Mouse (Mus musculus) fibroblast of lung, adult 2 months (primary cell): ENCODE measurements at regions not wholly inside any gene's neighbourhood (a gene's known extent, or its start where the extent isn't known, plus 50 kb on each side); places are given as distances from the start of the nearest gene placed in this dataset.
A peak's percentile ranks its signal among the peaks of the same experiment; 100 is the strongest.

ENCODE experiments used
- DNase-seq: peaks from one replicate; pipeline ENCODE4 v3.0.0-alpha.2; 2011; ENCODE audit warnings: low read depth

GRCm38 (mm10) chr13:110991121-110991520, 263.7 kb upstream of the Actbl2 start:
- DNase-seq: no peak

DNA sequence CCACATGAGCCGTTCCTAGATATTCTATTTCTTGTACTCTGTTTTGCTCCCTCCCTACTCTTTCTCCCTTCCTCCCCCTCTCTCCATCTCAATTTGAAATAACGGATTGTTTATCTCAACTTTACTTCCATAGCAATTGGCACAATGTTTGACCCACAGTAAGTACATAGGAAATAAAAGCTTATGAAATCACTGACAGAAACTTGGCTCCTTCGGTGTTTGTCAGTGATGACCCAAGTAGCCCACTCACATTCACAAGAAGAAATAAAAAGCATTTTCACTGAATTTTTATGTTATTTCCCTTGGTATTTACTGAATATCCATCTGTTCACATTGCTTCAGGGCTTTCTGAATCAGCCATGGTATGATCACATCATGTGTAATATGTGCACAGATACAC, 260.2 kb upstream of the Actbl2 start:
- peak; percentile 11 for DNase-seq

DNA sequence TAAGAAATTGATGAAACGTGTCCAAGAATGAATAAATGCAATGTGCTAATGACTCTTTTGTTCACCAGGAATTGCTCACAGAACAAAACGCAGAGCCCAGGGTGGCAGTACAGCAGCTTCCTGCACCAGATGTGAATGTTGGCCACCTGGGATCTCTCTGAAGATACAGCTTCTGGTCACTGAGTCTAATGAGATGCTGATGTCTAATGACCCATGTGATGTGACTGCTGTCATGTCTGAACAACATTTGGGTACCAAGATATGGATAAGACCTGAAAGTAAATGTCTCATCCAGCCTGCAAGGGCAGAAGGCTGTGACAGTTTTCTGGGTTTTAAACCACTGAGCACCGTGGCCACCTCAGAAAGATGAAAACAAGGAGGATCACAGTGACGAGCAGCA, 252.1 kb upstream of the Actbl2 start:
- DNase-seq: no peak

DNA sequence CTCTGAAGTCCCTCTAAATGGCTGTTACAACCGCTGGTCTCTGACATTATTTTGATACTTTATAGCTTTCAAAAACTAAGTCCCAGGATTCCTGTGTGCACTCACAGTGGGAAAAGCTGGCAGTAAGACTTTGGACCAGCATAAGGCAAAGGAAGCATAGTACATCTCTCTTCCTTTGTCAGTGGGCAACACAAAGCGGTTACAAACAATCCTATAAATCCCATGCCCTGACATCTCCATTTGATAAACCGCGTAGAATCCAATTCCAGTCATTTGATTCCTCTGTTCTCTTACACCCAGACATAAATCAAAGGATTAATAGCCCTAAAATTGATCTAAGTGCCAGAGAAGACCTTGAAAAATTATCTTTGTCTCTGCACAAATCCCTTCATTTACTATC, 240.7 kb upstream of the Actbl2 start:
- no peak for DNase-seq

- no peak for DNase-seq
Measured at GRCm38 (mm10) chr13:111030111-111030510, 224.7 kb upstream of the Actbl2 start.

GRCm38 (mm10) chr13:111031633-111032032, 223.2 kb upstream of the Actbl2 start:
- no peak for DNase-seq

DNA sequence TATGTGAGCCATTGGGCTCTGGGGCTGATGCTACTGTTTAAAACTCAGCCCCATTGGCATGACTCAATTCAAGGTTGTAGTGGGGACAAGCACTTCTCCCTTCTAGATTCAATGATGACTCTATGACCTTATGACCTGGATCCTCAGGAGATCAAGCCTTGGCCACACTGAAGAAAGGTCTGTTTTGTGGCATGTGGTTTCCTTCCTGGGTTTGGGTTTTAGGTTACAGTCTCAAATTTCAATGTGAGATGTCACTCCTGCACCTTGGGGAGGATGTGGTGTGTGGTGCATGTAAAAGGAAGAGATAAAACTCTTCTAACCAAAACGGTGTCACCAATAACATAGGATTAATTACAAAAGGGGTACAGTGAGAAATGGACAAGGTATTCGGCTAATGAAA, 211.2 kb upstream of the Actbl2 start:
- DNase-seq: no peak

DNA sequence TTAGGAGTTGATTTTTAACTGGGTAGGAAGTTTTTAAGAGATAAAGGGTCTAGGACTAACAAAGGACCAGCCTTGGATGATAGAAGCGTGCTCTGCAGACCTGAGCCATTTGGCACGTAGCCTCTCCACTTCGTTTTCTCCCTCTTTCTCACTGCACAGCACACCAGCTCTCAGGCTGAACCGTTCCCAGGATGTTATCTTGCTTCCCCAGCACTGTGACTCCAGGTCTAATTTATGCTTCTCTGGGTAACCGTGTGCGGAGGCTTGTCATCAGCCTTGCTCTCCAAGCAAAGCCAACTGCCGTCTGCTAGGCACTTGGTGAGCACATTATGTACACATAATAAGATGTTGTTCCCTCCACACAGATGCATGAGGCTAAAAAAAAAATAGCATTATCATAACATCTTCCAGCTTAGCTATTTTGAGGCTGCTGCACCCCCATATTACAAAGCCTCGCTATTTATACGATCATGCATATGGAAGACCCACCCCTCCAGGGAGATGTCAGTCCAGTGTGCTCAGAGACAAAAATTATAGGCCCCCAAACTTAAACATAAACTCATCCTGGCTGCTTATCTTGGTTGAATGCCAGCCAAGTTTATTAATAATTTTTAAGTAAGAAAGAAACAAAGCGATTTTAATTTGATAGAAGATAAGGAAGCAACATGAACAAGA, 210.3 kb upstream of the Actbl2 start:
- DNase-seq: no peak

GRCm38 (mm10) chr13:111050097-111050496, 204.7 kb upstream of the Actbl2 start:
- DNase-seq: no peak

GRCm38 (mm10) chr13:111055817-111056216, 199.0 kb upstream of the Actbl2 start:
- no peak for DNase-seq

DNA sequence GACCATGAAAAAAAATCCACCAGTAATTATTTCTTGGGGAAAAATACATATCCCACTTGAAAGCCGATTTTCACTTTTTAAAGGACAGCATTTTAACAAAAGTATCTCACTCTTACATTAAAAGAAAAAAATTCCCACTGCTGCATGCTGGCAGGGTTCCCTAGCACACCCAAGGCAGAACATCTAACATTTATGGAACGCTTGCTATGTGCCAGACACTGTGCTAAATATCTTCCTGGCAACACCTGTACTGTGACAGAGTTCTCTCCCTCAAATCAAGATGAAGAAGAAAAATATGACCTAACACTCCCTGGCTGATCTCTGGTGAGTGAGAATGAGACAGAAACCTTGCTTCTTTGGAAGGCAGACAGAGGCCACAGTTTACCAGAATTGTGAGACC, 167.1 kb upstream of the Actbl2 start:
- no peak for DNase-seq

DNA sequence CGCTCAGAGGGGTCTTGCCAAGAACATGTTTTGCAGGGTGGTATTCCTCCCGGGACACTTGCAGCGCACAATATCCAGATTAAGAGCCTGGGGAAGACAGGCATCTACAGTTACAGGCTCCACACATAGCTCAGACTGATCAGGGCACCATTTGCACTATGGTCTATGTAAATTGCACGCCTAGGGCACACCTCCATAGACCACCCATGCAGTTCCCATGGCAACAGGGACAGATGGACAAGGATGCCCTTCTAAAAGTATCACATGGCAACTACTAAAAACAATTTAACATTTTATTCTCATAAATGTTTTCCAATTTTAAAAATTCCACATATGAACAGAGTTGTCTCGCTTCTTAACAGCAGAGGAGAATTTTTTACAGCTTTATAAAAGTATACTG, 158.7 kb upstream of the Actbl2 start:
- DNase-seq: no peak

DNA sequence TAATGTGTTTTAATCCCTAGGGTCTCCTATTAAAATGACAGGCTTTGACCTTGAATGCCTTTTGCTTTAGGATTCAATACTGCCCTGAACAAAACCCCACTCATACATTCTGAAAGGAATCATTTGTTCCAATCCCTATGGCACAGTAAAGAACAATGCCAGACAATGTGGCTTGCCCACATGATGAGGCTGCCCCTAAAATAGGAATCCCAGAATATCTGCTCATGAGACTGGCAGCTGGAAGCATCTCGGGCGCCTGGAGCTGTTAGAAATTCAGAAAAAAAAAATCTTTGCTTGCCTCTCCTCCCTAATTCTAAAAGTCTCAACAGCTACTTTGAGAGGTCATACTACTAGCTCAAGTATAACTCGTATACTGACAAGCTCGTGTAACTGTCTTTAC, 157.5 kb upstream of the Actbl2 start:
- DNase-seq: no peak

DNA sequence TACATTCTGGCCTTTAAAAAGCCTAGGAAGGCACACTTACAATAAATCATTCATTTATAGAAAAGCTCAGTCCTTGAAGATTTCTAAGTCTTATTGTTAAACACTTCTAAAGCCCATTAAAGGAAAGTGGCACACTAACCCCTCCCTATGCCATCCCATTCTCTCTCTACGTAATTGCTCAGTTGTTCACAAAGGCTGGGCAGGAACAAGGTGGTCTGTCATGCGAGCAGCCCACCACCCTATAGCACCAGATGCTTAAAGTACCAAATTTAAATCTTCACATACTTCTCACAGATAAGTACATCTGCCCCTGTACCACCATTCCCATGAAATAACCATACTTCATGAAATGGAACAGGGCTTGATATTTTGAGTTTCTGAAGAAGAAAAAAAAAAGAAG, 156.1 kb upstream of the Actbl2 start:
- DNase-seq: no peak

- no peak for DNase-seq
Measured at GRCm38 (mm10) chr13:111099252-111099651, 155.6 kb upstream of the Actbl2 start.

DNA sequence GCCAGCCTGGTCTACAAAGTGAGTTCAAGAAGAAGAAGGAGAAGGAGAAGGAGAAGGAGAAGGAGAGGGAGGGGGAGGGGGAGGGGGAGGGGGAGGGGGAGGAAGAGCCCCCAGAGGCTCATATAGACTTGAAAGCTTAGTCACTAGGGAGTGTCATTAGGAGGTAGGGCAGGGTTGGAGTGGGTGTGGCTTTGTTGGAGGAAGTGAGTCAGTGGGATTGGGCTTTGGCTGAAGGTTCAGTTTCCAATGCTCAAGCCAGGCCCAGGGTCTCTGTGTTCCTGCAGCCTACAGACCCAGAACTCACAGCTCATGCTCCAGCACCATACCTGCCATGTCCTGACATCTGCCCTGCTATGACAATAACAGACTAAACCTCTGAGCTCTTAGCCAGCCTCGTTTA, 154.4 kb upstream of the Actbl2 start:
- no peak for DNase-seq

- DNase-seq: no peak
Measured at GRCm38 (mm10) chr13:111104567-111105219, 150.1 kb upstream of the Actbl2 start.

- no peak for DNase-seq
Measured at GRCm38 (mm10) chr13:111131108-111131507, 123.7 kb upstream of the Actbl2 start.

- DNase-seq: no peak
Measured at GRCm38 (mm10) chr13:111136392-111136791, 118.4 kb upstream of the Actbl2 start.

GRCm38 (mm10) chr13:111142757-111143420, 111.9 kb upstream of the Actbl2 start:
- DNase-seq: no peak

DNA sequence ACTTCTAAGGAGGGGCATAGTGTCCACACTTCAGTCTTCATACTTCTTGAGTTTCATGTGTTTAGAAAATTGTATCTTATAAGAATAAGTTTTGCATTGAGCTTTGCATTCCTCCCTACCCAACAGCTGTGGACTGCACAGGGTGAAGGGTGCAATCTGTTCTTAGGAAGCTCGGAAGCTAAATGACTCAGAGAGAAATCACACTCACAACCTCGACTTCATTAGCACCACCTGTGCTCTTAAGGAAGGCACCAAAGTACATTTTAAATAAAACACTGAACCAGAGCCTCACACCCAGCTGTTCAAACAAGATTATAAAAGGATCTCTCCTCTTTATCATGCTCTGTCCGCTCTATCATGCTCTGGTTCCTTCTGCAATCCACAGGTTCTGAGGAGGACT, 110.1 kb upstream of the Actbl2 start:
- no peak for DNase-seq

- DNase-seq: no peak
Measured at GRCm38 (mm10) chr13:111157921-111158638, 96.7 kb upstream of the Actbl2 start.

GRCm38 (mm10) chr13:111159498-111159897, 95.3 kb upstream of the Actbl2 start:
- no peak for DNase-seq
